Mouse (Mus musculus) heart, embryonic 11.5 days (tissue): Measurements from ENCODE around the gene Fam208a. TPM values are rescaled to one million over a fixed set of nuclear protein-coding genes. Genes with fewer than 3 reads are reported as not detected.

Experiments
- ATAC-seq: fragments of 200-750 bp; cut with Nextera tagmentation; replicated peaks from 2 replicates; pipeline ENCODE4 v1.8.0; 2017; ENCODE audit warnings: moderate library complexity; ENCODE audit not compliant: insufficient number of reproducible peaks, low FRiP score, low TSS enrichment
- H3K27ac ChIP-seq: fragments of 300-500 bp; sonication (generic); 2 replicates; pipeline ENCODE4 v1.5.1; 2014; ENCODE audit warnings: mild to moderate bottlenecking, low read depth, low read length
- H3K27me3 ChIP-seq: fragments of 300-500 bp; sonication (generic); 2 replicates; pipeline ENCODE4 v1.6.1; 2014; ENCODE audit warnings: mild to moderate bottlenecking, low read length, mixed read lengths; ENCODE audit not compliant: control insufficient read depth, insufficient read depth
- H3K36me3 ChIP-seq: fragments of 300-500 bp; sonication (generic); 2 replicates; pipeline ENCODE4 v1.6.1; 2014; ENCODE audit warnings: mild to moderate bottlenecking, low read length, moderate library complexity, mixed read lengths; ENCODE audit not compliant: control insufficient read depth, insufficient read depth
- H3K4me1 ChIP-seq: fragments of 300-500 bp; sonication (generic); 2 replicates; pipeline ENCODE4 v1.6.1; 2014; ENCODE audit warnings: low read length; ENCODE audit not compliant: control insufficient read depth, insufficient read depth
- H3K4me2 ChIP-seq: fragments of 300-500 bp; sonication (generic); 2 replicates; pipeline ENCODE4 v1.6.1; 2014; ENCODE audit warnings: mild to moderate bottlenecking, moderate library complexity
- H3K4me3 ChIP-seq: fragments of 300-500 bp; sonication (generic); 2 replicates; pipeline ENCODE4 v1.5.1; 2014; ENCODE audit warnings: low read depth, low read length
- H3K9ac ChIP-seq: fragments of 300-500 bp; sonication (generic); 2 replicates; pipeline ENCODE4 v1.6.1; 2014; ENCODE audit warnings: mild to moderate bottlenecking, low read depth, low read length, moderate library complexity
- H3K9me3 ChIP-seq: fragments of 300-500 bp; sonication (generic); replicated peaks from 2 replicates; pipeline ENCODE4 v1.6.1; 2016; ENCODE audit warnings: low read length; ENCODE audit not compliant: control insufficient read depth
- WGBS: fragments of 180-500 bp; shearing (Covaris S2); extraction: QIAGEN DNeasy Blood & Tissue Kit; methylation state at CpG from one replicate; pipeline ENCODE4 v1.1.7; 2014; ENCODE audit not compliant: insufficient replicate concordance; 5-methylcytosine and 5-hydroxymethylcytosine counted together
- polyA plus RNA-seq: library from polyadenylated mRNA; unstranded; fragments of >200 nt; fragmentation: Nextera tagmentation; extraction: Ambion mirVana; gene quantifications from 2 replicates; pipeline ENCODE4 v1.2.1, GENCODE M21; 2014

The Fam208a gene
- polyA plus RNA-seq, result 9.5 and 12.3 TPM in 2 replicates

GRCm38 (mm10) chr14:27428573-27428972, at the start of gene Fam208a:
Gene Fam208a, plus strand, starts transcription at chr14:27428834.
- 2% methylated on average over 42 of the region's 43 CpGs for WGBS
- Histone ChIP-seq H3K4me1 (0 out of 2 replicates have a peak, but pooled peaks cover 3% of the 10 kb centered on the region), H3K4me2 (peak within 1 kb of the TSS; percentile 88), H3K27me3 (no peaks in the 10 kb centered on the region), H3K4me3 (peak within 1 kb of the TSS; percentile 64), H3K9me3 (peaks cover 8% of the 10 kb centered on the region), H3K36me3 (0 out of 2 replicates have a peak, but pooled peaks cover 3% of the 10 kb centered on the region), H3K27ac (peak within 1 kb of the TSS; percentile 99), H3K9ac (peak within 1 kb of the TSS; percentile 92)
- ATAC-seq, result peak; percentile 95

GRCm38 (mm10) chr14:27379404-27379803, 49.2 kb upstream of the Fam208a start:
- H3K27me3 ChIP-seq, result no peaks in the 10 kb centered on the region
- no peak overlapping the region for H3K27ac ChIP-seq
- H3K4me1 ChIP-seq, result no peaks in the 10 kb centered on the region
- H3K9me3 ChIP-seq, result no peaks in the 10 kb centered on the region
- H3K4me2 ChIP-seq, result no peak overlapping the region
- 78% methylated on average over 12 of the region's 12 CpGs for whole genome bisulfite sequencing
- no peak overlapping the region for H3K9ac ChIP-seq
- no peak overlapping the region for H3K4me3 ChIP-seq
- H3K36me3 ChIP-seq, result 0 out of 2 replicates have a peak, but pooled peaks cover 2% of the 10 kb centered on the region
- no peak for ATAC-seq

- no peaks in the 10 kb centered on the region for H3K4me1 ChIP-seq
- no peak overlapping the region for H3K9ac ChIP-seq
- no peaks in the 10 kb centered on the region for H3K27me3 ChIP-seq
- no peaks in the 10 kb centered on the region for H3K9me3 ChIP-seq
- no peak overlapping the region for H3K27ac ChIP-seq
- H3K4me3 ChIP-seq, result no peak overlapping the region
- no peak for ATAC-seq
- H3K4me2 ChIP-seq, result no peak overlapping the region
- WGBS, result 72% methylated on average over 7 of the region's 7 CpGs
- 0 out of 2 replicates have a peak, but pooled peaks cover 2% of the 10 kb centered on the region for H3K36me3 ChIP-seq
Observed at GRCm38 (mm10) chr14:27381459-27381858, 47.2 kb upstream of the Fam208a start.

GRCm38 (mm10) chr14:27383321-27383830, 45.3 kb upstream of the Fam208a start:
- Histone ChIP-seq H3K9ac (no peak overlapping the region), H3K4me1 (no peaks in the 10 kb centered on the region), H3K36me3 (0 out of 2 replicates have a peak, but pooled peaks cover 2% of the 10 kb centered on the region), H3K4me2 (no peak overlapping the region), H3K4me3 (no peak overlapping the region), H3K27ac (no peak overlapping the region), H3K9me3 (no peaks in the 10 kb centered on the region), H3K27me3 (no peaks in the 10 kb centered on the region)
- WGBS, result 82% methylated on average over 5 of the region's 5 CpGs
- no peak for ATAC-seq

GRCm38 (mm10) chr14:27384143-27384542, 44.5 kb upstream of the Fam208a start:
- H3K9ac ChIP-seq, result no peak overlapping the region
- WGBS, result 78% methylated on average over 4 of the region's 4 CpGs
- H3K4me2 ChIP-seq, result no peak overlapping the region
- H3K4me1 ChIP-seq, result no peaks in the 10 kb centered on the region
- no peak for ATAC-seq
- no peak overlapping the region for H3K27ac ChIP-seq
- no peak overlapping the region for H3K4me3 ChIP-seq
- H3K9me3 ChIP-seq, result no peaks in the 10 kb centered on the region
- 0 out of 2 replicates have a peak, but pooled peaks cover 2% of the 10 kb centered on the region for H3K36me3 ChIP-seq
- no peaks in the 10 kb centered on the region for H3K27me3 ChIP-seq

GRCm38 (mm10) chr14:27388616-27389015, 40.0 kb upstream of the Fam208a start:
- H3K9me3 ChIP-seq, result no peaks in the 10 kb centered on the region
- no peaks in the 10 kb centered on the region for H3K27me3 ChIP-seq
- H3K4me3 ChIP-seq, result no peak overlapping the region
- no peak overlapping the region for H3K4me2 ChIP-seq
- 0 out of 2 replicates have a peak, but pooled peaks cover 2% of the 10 kb centered on the region for H3K36me3 ChIP-seq
- no peak overlapping the region for H3K9ac ChIP-seq
- ATAC-seq, result no peak
- H3K27ac ChIP-seq, result no peak overlapping the region
- H3K4me1 ChIP-seq, result 0 out of 2 replicates have a peak, but pooled peaks cover under 1% of the 10 kb centered on the region

- H3K27me3 ChIP-seq, result no peaks in the 10 kb centered on the region
- H3K36me3 ChIP-seq, result no peaks in the 10 kb centered on the region
- 0 out of 2 replicates have a peak, but pooled peaks cover 2% of the 10 kb centered on the region for H3K4me1 ChIP-seq
- H3K9me3 ChIP-seq, result no peaks in the 10 kb centered on the region
- 65% methylated on average over 2 of the region's 2 CpGs for WGBS
- H3K4me2 ChIP-seq, result no peak overlapping the region
- ATAC-seq, result no peak
- no peak overlapping the region for H3K4me3 ChIP-seq
- no peak overlapping the region for H3K9ac ChIP-seq
- no peak overlapping the region for H3K27ac ChIP-seq
Observed at GRCm38 (mm10) chr14:27389722-27390121, 38.9 kb upstream of the Fam208a start.

- 76% methylated on average over 7 of the region's 7 CpGs for WGBS
- no peak overlapping the region for H3K27ac ChIP-seq
- no peak overlapping the region for H3K4me3 ChIP-seq
- 0 out of 2 replicates have a peak, but pooled peaks cover 2% of the 10 kb centered on the region for H3K4me1 ChIP-seq
- H3K9ac ChIP-seq, result no peak overlapping the region
- H3K27me3 ChIP-seq, result no peaks in the 10 kb centered on the region
- no peak overlapping the region for H3K4me2 ChIP-seq
- no peak for ATAC-seq
- no peaks in the 10 kb centered on the region for H3K36me3 ChIP-seq
- no peaks in the 10 kb centered on the region for H3K9me3 ChIP-seq
Observed at GRCm38 (mm10) chr14:27390663-27391062, 38.0 kb upstream of the Fam208a start.

- Histone ChIP-seq H3K36me3 (no peaks in the 10 kb centered on the region), H3K27ac (no peak overlapping the region), H3K4me1 (0 out of 2 replicates have a peak, but pooled peaks cover 2% of the 10 kb centered on the region), H3K4me3 (no peak overlapping the region), H3K9ac (no peak overlapping the region), H3K4me2 (no peak overlapping the region), H3K9me3 (no peaks in the 10 kb centered on the region), H3K27me3 (no peaks in the 10 kb centered on the region)
- 80% methylated on average over 9 of the region's 9 CpGs for WGBS
- no peak for ATAC-seq
Observed at GRCm38 (mm10) chr14:27391776-27392308, 36.8 kb upstream of the Fam208a start.
